Mouse (Mus musculus) lung, postnatal 0 days (tissue): ENCODE results near the gene Gm45213.

ENCODE experiments used
- CTCF ChIP-seq: IDR thresholded peaks from 2 replicates; pipeline ENCODE4 v1.5.1; 2016; ENCODE audit warnings: antibody characterized with exemption, mild to moderate bottlenecking
- EP300 ChIP-seq: IDR thresholded peaks from 2 replicates; pipeline ENCODE4 v1.6.1; 2016; ENCODE audit warnings: antibody characterized with exemption, mild to moderate bottlenecking, control low read depth

GRCm38 (mm10) chr7:66038261-66038660, 5.1 kb upstream of the Gm45213 start:
- no peak for TF ChIP-seq CTCF
- no peak for TF ChIP-seq EP300
